Mouse (Mus musculus) layer of hippocampus, postnatal 36 days (tissue): ENCODE measurements around the gene Rasgef1a. TPM values are rescaled to one million over a fixed set of nuclear protein-coding genes. Genes with fewer than 3 reads are reported as not detected.

Source experiments
- DNase-seq, 2 experiments: peaks; one replicate each; pipeline ENCODE4 v3.0.0; 2022
- microRNA-seq, 2 experiments: library from miRNA; unstranded; fragments of <30 nt; microRNA quantifications; one replicate each; pipeline ENCODE4 v1.2.0; 2021
- total RNA-seq, 2 experiments: library from RNA; stranded (reverse); gene quantifications; 2 replicates each; pipeline ENCODE4 v1.2.3; 2021

Gene Rasgef1a
- total RNA-seq, 2 experiments from 2014 or later, result 207 to 211 TPM

DNA sequence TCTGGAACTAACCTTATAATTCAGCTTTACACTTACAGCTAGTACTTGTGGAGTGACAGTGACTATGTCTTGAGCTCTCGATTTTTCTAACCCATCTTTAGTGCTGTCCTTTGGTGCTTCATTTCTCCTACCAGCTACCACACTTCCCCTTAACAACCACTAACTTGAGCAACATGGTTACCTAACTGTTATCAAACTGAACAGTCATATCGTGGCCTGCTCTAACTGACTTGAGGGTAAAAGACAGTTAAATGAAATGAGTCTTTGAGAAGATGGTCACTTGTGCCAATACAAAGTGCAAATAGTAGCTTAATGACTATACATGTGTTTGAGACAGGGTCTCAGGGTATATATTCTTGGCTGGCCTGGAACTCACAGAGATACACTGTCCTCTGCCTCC, 125.9 kb downstream of the Rasgef1a start:
- no peak for DNase-seq

DNA sequence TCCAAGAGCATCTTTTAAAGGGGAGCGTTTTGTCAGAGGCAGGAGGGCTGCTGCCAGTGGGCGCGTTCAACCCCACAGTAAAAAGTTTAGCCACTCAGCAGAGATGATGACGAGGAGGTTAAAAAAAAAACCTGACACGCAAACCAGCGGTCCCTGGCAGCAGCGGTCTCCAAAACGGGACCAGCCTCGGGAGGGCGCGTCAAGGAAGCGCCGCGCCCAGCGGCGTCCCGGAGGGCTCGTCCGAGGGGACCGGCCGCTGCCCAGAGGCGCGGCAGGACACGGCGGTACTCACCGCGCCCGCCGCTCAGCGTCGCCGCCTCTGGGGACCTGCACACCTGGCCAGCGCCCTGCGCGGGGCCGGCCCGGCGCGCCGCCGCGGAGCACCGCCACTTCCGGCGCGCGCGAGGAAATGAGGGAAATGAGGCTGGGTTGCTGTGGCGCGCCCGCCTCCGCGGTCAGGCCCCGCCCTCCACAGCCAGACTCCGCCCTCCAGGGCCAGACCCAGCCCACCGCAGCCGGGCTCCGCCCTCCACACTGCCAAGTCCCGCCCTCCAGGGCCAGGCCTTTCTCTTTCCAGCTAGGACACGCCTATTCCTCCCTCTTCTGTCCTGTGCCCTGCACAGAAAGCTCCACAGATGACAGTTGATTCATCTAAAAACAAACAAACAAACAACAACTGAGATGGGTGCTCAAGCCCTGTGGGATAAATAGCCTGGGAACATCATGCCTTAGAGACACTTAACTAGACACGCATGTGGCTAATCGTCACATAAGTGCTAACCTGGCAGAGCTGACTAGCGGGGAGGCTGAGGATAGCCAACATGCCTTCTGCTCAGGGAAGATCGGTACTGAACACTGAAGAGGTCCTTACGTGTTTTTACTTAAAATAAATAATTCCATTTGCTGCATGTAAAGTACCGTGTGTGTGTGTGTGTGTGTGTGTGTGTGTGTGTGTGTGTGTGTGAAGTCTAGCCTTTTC, 127.8 kb downstream of the Rasgef1a start, which contains the start of gene Csgalnact2:
TSS of gene Csgalnact2 (minus strand) at position 410 of the 979 bp plus-strand sequence.
- DNase-seq, result peak; percentile 92 to 93

- DNase-seq, result no peak
Observed at GRCm38 (mm10) chr6:118140961-118141360, 129.7 kb downstream of the Rasgef1a start.

Small RNA genes lying within 50 kb of the gene (microRNA-seq; reads per million reads assigned to microRNA genes)
- gene Mir7044, result 39.7 to 70.0 reads per million in 2 experiments

Other genes with a start within 250 kb of the Rasgef1a start
- 10 to 100 TPM; 47.8 to 51.9 TPM for gene Zfp637, start 170.3 kb upstream of the Rasgef1a start, total RNA-seq
- 10 to 100 TPM; 30.9 to 37.9 TPM for gene Zfp239, start 149.3 kb upstream of the Rasgef1a start, total RNA-seq
- gene Hnrnpf, start 111.1 kb upstream of the Rasgef1a start, total RNA-seq, result 100 to 1,000 TPM; 124 to 148 TPM
- not detected for gene Fxyd4, start 73.7 kb upstream of the Rasgef1a start, total RNA-seq
- gene Csgalnact2, start 127.7 kb downstream of the Rasgef1a start, total RNA-seq, result 10 to 100 TPM; 10.5 to 11.7 TPM
- gene Ret, start 186.3 kb downstream of the Rasgef1a start, total RNA-seq, result 1 to 10 TPM; 3.2 to 3.6 TPM